Mouse (Mus musculus) right cerebral cortex, postnatal 25 days (tissue): ENCODE measurements around the gene Shroom3.

ENCODE experiments used
- DNase-seq: peaks from one replicate; pipeline ENCODE4 v3.0.0; 2022

The Shroom3 gene

DNA sequence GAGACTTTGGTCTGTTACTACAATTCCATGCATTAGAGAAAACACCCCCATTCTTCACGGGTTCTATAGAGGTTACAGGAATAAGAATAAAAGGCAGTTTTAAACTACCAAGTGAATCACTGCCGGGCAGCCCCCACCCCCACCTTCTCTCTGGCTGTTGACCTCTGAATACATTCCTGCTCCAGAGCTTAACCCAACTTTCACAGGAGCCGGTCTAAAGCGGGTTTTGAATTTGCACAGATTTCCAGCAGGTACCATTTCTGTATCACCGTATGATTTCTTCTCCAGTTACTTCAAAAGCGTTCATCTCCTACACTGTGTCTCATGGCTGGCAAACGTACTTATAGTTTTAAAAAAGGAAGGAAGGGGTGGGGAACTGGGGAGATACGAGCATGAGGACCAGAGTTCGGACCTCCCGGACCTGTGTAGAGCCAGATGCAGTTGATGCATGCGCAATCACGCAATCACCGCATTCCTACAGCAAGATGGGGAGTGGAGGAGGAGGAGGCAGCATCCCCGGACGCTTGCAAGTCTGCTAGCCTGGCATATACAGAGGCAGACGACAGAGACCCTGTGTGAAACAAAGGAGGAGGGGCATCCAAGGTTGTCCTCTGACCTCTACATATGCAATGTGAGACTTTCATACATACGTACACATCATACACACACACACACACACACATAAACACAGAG lies 15.7 kb downstream of the Shroom3 start:
- peak; percentile 13 for DNase-seq

DNA sequence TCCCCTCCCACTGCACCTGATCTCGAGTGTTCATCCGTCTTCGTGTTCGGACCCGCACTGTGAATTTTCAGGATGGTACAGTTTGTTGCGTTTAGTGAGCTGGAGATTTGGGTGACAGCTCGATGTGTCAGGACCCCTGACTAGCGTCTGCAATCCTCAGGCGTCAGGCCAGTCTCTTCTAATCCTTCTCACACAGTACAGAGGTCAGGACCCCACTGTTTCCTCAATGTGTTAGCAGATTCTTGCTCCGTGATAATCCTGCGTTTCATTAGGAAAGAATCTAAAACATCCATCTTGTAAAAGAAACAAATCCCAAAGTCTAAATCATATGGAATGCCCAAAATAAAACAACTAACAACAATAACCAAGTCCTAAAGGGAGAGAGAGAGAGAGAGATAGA lies 18.5 kb downstream of the Shroom3 start:
- DNase-seq: no peak

- DNase-seq: no peak
Measured at GRCm38 (mm10) chr5:92703671-92704070, 20.4 kb downstream of the Shroom3 start.

DNA sequence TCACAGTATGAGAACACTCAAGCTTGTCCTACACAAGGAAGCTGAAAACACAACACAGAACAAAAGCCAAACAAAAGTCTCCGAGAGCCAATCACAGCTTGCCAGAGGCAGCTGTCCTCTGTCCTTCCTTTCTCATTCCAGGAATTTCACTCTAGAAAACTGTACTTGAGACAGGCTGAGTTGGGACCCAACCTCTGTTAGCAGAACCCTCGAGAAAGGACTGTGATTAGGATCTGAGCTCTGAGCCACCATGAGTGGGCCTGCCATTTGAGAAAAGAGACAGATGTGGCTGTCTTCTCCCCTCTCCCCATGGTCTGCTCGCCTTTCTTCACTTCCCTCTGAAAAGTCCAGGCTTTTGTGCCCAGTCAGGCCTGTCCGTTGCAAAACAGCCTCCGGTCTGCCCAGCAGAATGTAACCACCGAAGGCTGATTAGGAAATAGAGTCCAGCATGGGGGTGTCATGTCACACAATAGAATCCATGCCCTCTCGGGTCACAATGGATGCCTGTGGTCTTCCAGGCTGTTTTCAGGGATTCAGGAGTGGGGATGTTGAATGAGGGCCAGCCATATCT lies 24.8 kb downstream of the Shroom3 start:
- DNase-seq: no peak

- DNase-seq: no peak
Measured at GRCm38 (mm10) chr5:92710779-92711178, 27.5 kb downstream of the Shroom3 start.

DNA sequence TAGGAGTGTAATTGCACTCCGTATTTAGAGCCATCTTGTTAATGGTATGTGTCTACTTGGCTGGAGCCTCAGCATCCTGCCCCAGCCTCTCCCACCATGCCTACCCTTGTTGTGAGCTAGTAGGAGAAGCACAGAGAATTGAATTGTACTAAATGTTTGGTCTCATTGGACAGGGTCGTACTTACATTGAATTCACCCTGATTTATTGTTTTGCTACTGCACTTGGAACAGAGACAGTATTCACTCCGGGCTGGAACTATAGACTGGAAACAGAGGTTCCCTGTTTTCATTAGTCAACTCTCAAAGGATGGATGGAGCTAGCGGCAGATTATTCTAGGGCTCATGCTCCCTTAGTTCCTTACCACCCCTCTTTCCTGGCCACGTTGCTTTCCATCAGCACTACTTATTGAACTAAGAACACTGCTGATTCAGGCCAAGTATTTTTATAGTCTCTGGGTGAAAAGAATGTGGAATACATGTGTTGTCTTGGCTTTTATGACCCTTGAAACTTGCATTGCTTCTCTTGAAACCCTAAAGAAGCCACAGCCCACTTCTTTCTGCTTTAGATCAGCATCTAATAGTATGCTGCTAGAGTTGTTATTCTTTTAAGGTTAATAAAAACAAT lies 28.5 kb downstream of the Shroom3 start:
- DNase-seq: no peak

DNA sequence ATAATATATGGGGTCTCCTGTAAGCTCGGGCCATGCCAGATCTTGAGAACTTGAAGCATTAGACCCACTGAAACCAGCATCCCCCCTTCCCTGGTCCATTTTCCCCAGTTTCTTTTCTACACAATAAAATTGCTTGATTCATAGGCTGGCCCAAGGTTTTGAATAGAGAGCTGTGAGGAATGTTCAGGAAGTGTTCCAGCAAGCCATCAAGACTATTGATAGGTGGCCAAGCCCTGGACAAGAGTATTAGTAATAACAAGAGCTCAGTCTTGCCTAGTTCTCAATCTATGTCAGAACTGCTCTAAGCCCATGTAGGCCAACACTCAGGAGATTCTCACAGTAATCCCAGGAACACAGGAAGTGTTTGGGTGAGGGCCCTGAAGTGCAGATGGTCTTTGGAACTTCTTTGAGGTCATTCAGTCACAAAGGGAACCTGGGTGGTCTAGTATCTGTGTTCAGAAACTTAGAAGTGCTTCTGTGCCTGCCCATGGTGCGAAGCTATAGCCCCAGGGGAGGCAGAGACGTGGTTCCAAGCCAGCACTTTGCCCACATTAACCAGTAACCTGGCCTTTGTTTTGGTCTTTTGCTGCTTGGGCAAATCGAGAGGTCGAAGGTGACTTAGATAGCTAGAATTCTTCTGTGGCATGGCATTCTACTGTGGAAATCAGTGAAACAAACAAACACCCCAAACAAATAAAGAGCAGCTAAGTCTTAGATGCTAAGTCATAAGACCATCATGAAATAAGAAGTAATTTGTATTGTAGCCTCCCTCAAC lies 29.6 kb downstream of the Shroom3 start:
- no peak for DNase-seq

- no peak for DNase-seq
Measured at GRCm38 (mm10) chr5:92714886-92715285, 31.7 kb downstream of the Shroom3 start.

GRCm38 (mm10) chr5:92715319-92715718 lies 32.1 kb downstream of the Shroom3 start:
- no peak for DNase-seq

GRCm38 (mm10) chr5:92715890-92716289 lies 32.7 kb downstream of the Shroom3 start:
- no peak for DNase-seq

- DNase-seq: no peak
Measured at GRCm38 (mm10) chr5:92717666-92718360, 34.6 kb downstream of the Shroom3 start.

DNA sequence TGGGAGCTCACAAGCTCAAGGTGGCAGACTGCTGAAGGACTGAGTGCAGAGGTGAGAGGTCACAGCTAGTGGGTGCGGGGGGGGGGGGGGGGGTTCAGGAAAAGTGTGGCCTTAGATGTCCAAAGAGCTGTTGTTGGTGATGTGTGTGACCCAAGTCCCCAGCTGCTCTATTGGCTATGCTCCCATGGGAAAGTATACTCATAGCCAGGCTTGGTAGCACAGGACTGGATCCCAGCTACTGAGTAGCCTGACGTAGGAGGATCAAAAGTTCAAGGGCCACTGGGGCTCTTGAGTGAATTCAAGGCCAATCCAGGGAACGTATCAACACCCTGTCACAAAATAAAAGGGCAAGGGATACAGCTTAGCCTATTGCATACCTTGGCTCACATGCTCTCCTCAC lies 35.6 kb downstream of the Shroom3 start:
- DNase-seq: no peak

- no peak for DNase-seq
Measured at GRCm38 (mm10) chr5:92721610-92722009, 38.4 kb downstream of the Shroom3 start.

- peak; percentile 19 for DNase-seq
Measured at GRCm38 (mm10) chr5:92725935-92726334, 42.7 kb downstream of the Shroom3 start.

DNA sequence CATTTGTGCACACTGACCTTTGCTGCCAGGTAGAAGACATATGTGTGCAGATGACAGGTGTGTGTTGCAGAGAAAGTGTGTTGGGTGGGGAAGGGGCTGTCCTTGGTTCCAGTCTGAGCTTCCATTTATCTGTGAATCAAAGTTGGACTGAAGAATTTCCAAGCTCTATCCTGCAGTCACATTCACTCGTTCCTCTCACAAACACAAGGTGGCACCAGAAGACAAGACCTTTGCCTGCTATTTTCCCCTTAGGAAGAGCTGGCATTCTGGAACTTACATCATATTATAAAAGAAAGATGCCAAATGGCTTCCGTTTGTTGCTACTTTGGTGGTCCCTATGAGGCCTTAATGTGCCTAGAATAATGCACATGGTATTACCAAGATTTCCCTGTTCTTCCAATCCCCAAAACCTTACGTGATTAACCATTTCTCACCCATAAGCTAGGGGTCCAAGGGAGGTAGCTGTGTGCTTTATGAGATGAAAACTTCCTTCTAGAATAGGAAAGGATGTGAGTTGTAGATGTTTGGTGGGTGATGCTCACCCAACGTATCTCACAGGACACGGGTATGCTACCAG lies 45.1 kb downstream of the Shroom3 start:
- peak; percentile 54 for DNase-seq

GRCm38 (mm10) chr5:92729221-92729620 lies 46.0 kb downstream of the Shroom3 start:
- no peak for DNase-seq

DNA sequence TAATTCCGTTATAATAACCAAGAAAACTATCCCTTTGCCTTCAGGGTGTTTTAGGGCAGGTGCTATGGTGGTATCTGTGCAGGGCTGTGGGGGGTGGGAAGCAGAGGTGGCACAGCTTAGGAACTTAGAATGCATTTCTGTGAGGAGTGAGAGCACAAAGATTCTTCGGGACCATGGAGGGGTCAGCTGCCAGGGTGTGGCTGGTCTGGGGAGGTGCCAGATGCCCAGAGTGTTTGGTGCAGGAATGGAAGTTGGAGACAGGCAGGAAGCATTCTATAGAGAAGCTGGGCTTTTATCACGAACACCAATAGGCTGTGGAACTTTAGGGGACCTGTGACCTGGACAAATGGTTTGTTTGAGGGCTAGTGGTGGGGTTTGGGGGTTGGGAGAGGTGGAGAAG lies 58.6 kb downstream of the Shroom3 start:
- no peak for DNase-seq

GRCm38 (mm10) chr5:92742701-92743100 lies 59.5 kb downstream of the Shroom3 start:
- DNase-seq: no peak

GRCm38 (mm10) chr5:92745390-92746253 lies 62.4 kb downstream of the Shroom3 start:
- DNase-seq: no peak

DNA sequence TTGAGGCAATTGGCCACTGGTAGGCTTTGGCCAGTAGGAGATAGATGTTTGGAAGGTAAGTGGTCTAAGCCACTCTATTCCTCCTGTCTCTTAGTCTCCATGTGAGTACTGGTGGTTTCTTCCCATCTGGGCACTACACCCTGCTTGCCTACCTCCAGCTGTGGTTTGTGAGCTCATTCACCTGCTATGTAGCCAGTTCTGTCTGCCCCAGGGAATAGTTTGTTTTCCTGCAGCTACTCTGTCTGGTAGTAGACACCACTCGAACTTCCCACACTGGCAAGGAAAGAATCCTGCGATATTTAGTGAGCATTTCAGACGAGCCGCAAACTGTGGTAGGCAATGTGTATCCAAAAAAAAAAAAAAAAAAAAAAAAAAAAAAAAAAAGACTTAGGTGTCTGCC lies 68.3 kb downstream of the Shroom3 start:
- DNase-seq: no peak

- DNase-seq: peak; percentile 18
Measured at GRCm38 (mm10) chr5:92755241-92755775, 72.1 kb downstream of the Shroom3 start.
